Mouse (Mus musculus) spleen, adult 10 weeks (tissue): ENCODE results near the gene Nek1. TPM values are rescaled to one million over a fixed set of nuclear protein-coding genes. Genes with fewer than 3 reads are reported as not detected.

ENCODE experiments used
- polyA plus RNA-seq: library from polyadenylated mRNA; stranded (reverse); fragments of 350-450 nt; fragmentation: Illumina TruSeq; extraction: RNeasy Lipid Tissue Mini Kit (QIAGEN cat#74804); gene quantifications from one replicate; pipeline ENCODE4 v1.2.3, GENCODE M21; 2015; ENCODE audit warnings: low replicate concordance; ENCODE audit not compliant: insufficient read depth

Nek1 gene
- 11.1 TPM for polyA plus RNA-seq

GRCm38 (mm10) chr8:60992910-60993638 lies at the start of gene Nek1:
TSS of gene Nek1 (plus strand) at chr8:60993195.

GRCm38 (mm10) chr8:60982701-60983687 lies 10.0 kb upstream of the Nek1 start, which contains the start of gene Clcn3:
TSS of gene Clcn3 (minus strand) at chr8:60983300.

Other genes starting within 250 kb of the Nek1 start
- gene Hpf1, start 102.8 kb upstream of the Nek1 start, polyA plus RNA-seq: 87.4 TPM
- gene Clcn3, start 9.9 kb upstream of the Nek1 start, polyA plus RNA-seq: 47.3 TPM
- gene Sh3rf1, start 230.7 kb downstream of the Nek1 start, polyA plus RNA-seq: 2.8 TPM